Mouse (Mus musculus) adrenal gland, postnatal 14 days (tissue): ENCODE results near the gene Ttc17. TPM values are rescaled to one million over a fixed set of nuclear protein-coding genes. Genes with fewer than 3 reads are reported as not detected.
A peak's percentile ranks its signal among the peaks of the same experiment; 100 is the strongest.

ENCODE experiments used
- DNase-seq: peaks from one replicate; pipeline ENCODE4 v3.0.0; 2021; ENCODE audit warnings: mixed read lengths
- total RNA-seq: library from RNA; stranded (reverse); gene quantifications from 2 replicates; pipeline ENCODE4 v1.2.3, GENCODE M21; 2021

Ttc17 gene
- total RNA-seq, 1 experiment from 2014 or later: 33.2 TPM

DNA sequence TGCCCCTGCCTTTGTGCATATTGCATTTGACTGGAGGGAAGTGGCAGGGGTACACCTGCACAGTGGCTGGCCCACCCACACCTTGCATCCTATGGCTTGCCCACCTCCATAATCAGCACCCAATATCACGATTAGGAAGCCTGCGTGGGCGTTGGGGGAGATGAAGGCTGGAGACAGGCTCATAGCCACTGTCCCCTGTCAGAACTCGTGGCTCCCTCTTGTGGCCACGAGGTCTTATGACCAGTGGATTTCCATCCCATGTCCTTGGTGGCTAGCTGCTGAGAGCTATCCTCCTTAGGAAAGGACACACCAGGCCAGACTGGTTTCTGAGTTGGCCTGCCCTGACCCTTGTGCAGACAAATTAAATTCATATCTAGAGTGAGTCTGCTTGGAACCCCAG, 116.0 kb downstream of the Ttc17 start:
- peak; percentile 86 for DNase-seq

DNA sequence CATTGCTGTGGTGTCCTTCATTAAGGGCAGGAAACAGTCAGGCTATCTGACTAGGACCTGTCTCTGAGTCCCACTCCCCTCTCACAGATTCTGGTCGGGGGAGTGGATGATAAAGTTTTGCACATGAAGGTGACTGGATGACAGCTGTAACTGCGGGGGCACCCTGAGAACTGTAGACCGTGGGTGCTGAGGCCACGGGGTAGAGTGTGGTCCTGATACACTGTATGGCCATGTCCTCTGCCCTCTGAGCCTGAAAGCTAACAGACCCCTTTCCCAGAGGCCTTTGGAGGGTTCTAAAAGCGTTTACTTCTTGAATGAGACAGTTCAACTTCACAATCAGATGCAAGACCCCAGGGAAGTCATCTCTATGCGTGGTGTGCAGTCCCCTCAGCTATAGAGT, 116.8 kb downstream of the Ttc17 start:
- DNase-seq: no peak

DNA sequence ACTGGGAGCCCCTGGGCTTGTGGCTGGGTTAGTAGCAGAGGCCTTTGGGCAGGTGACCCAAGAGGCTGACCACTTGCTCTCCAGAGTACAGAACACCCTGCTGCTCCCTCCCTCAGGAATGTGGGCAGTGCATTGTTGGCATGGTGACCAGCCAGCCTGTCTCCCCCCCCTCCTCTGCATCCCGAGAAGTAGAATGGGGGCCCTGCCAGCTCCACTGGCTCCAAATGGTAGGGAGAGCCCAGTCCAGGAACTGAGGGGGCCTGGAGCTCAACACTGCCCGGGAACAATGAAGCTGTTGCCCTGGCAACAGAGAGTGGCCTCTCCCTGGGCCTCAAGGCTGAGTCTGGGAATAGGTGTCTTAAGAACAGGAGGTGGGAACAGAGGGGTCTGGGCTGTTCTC, 117.3 kb downstream of the Ttc17 start:
- peak; percentile 51 for DNase-seq

DNA sequence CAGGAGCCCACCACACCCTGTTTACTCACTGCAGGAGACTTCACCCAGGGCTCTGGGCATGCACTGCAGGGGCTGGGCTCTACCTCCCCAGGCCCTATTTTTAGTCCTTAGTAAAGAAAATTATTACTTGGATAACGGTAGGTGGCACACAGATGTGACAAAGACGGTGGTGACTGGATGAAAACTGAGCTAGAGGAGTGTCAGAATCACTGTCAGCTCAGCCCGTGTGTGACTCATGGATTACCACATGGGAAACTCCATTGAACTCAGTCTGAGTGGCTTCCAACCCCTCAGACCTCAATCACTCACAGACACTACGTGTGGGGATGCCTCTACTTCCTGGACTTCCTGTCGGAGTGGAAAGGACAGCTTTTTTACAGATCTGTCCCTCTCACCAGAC, 118.4 kb downstream of the Ttc17 start:
- peak; percentile 35 for DNase-seq

DNA sequence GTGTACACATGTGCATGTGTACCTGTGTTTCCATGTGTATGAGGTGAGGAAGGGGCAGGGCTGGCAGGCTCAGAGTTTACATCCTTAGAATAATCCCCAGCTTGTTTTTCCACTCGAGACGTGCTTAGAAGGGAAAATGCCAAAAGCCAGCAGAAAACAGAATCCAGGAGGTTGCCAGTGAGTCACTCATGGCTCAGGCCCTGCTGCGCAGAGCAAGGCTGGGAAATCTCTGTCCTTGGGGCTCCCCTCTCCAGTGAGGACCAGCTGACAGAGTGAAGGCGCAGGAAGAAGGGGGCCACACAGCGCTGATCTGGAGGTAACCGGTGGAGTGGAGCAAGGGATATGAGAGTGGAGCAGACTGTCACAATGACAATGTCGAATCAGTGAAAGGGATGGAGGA, 119.1 kb downstream of the Ttc17 start:
- peak; percentile 64 for DNase-seq

DNA sequence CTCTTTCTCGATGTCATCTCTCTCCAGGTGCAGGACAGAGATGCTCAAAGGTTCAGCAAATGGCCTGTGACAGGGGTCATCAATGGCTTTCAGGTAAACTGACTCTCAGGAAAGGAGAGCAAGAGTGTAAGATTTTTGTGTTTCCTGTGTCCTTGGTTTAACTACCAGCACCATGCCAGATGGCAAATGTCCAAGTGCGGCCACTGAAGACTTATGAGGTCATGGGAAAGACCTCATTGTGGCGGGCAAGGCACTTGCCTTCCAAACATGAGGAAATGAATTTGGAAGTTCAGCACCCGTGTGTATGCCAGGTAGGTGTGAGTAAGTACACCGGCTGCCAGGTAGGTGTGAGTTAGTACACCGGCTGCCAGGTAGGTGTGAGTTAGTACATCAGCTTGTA, 123.0 kb downstream of the Ttc17 start:
- DNase-seq: peak; percentile 67

DNA sequence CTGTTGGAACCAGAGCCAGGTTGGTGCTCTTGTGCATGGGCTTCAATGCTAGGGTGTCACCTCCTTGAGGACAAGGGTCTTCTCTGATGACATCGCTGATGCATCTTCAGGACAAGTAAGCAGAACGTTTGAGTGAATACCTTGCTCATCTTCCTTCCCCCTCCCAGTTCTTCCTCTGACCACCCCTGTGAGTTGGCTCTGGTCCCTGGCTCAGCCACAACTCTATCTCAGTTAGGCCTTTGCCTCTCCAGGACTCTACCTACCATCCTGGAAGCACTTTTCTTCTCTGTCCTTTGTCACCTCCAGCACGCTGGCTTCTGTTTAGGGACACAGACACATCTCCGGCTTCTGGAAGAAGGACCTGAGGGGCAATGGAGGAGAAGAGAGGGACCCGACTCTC, 126.9 kb downstream of the Ttc17 start:
- no peak for DNase-seq

DNA sequence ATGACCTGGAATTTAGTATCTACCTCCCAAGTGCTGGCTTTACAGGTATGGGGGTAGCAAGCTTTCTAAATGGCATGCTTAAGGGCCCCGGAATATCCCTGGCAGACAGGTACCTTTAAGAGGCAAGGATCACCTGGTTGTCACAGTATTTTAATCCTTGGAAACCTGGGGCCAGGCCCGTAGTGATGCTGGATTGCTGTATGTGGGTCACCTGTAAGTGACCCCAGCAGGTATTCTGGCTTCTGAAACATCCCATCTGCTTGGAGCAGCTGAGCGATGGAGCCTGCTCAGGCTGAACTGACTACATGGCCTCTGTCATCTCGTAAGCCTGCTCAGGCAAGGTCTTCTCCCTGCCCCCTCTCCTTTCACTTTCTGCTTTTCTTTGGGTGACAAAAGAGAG, 130.4 kb downstream of the Ttc17 start:
- no peak for DNase-seq

DNA sequence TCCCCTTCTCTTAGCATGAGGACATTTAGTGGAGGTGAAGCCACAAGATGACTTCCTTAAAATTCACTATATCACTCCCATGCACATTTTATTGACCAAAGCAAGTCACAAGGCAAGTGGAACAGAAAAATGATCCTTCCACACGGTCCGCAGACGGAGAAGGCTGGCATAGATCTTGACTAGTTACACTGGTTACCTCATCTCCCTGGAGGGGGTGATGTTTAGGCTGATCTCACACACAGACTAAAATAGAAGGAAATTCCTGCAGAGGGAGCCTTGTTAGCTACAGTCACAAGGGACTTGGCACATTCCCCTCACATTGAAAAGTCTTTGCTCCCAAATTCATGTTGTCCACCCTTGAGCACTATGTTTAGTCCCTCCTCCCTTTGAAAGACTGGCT, 130.8 kb downstream of the Ttc17 start:
- no peak for DNase-seq

DNA sequence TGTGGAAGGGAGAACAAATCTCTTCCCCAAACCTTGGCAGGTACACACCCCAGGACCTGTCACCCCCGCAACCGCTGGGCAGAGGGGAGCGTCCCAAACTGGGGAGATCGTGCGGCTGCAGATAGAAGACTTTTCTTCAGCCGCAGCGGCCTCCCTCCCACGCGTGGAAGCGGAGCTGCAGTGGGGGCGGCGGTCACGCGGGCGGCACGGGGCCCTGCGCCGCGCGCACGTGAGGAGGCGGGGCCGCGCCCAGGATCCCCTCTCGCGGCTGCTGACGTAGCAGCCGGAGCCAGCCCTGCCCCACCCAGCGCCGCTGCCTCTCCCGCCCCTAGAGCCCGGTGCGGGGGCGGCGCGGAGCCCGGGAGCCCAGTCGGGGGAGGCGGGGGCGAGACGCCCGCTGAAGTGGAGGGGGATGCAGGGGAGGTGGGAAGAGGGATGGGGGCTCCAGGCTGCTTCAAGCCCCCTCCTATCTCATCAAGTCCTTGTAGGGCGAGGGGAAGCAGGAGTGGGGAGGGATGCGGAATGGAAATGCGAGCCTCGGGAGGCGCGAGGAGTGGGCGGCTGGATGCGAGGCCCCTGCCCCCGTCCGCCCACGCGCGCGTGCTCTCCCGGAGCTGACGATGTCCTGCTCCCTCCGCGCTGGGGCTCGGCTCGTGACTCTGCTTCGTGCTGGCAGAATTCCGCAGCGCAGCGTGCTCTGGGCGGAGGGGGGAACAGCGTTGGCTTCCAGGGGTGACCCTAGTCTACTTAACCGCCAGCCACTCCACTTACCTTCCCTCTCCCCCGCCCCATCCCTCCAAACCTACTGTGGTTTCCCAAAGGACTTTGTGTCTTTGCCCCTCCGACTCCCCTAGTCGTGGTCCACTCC, 133.1 kb downstream of the Ttc17 start:
- peak; percentile 89 for DNase-seq

DNA sequence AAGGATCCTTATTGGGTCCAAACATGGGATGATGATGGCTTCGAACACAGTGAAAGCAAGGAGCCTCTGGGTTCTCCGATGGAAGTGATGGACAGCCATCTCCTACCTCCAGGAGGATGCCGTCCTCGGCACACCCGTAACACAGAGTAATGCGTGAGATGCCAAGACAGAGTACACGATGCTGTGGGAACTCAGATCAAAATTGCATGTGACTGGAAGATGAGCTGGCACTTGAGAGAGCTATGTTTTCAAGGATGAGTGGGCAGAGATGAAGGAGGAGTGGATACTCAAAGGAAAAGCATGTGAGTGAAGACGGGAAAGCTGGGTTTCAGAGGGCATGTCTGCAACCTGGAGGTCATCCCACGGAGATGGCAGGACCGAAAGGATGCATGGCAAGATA, 135.3 kb downstream of the Ttc17 start:
- no peak for DNase-seq

DNA sequence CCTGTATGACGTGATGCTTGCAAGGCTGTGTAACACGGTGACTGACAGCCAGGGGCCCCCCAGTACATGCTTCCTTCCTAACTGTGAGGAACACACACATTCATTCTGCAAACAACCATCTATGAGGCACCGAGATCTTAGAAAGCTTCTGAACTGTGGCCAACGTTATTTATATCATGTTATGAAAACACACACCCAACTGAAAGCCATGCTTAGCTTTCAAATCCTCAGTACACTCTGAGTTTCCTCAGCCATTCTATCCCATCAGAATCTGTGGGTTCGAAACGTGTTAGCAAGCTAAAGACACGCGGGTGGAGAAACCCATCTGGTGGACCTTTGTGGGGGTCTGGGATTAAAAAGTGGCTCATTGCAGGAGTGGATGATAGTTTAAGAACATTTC, 137.7 kb downstream of the Ttc17 start:
- DNase-seq: no peak

DNA sequence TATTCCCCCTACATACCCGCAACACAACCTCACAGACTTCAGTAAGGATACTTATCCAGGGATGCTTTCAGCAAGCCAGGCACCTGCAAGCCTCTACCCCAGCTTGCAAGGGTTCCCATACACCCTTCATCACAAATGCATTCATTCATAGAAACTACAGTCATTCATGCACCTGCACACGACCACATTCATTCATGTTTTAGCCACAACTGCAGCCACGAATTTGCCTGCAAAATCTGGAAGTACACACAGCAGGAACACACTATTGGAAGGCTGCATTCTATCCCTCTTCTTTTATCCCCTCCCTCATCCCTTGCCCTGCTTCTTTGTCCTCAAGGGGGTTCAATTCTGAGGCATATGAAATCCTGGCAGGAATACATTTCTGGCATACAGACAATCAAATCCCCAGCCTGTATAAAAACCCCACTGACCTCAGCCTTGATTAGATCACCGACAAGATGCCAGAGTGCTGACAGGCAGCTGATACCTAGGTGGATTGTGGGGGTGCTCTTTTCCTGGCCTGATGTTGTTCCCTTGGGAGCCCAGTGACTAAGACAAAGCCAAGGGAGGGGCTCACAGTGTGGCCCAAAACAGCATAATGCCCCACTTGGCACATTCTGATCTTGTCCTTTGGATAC, 139.2 kb downstream of the Ttc17 start:
- DNase-seq: no peak

DNA sequence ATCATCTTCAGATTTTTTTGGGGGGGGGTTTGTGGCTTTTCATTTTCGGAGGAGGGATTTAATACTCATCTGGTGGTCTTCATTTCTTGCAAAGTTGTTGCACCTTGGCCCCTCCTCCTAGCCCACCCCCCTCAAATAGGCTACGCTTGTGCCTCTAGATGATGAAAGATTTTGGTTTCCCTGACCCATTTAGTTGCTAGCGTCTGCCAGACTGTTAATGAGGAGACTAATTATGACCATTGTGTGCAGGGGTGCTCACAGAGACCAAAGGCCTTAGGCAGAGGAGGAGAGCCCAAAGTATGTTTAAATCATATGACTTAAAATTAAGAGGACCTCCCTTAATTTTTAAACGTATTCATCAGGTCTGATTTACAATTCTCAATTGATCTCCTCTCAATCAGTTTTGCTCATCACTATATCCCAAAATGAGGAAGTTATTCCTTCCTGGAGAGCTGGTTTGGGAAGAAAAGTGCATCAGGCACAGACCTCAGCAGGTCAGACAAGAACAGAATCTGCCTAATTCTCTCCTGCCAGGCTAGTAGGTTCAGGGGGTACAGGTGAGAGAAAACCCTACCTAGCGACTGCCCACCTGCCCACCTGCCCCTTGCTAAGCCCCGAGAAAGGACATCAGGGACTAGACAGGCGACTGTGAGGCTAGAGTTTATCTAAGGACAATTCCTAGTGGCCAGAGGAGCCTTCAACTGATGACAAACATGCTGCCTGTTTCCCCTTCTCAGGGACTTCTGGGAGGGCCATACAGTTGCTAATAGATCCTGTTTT, 139.9 kb downstream of the Ttc17 start:
- DNase-seq: no peak

DNA sequence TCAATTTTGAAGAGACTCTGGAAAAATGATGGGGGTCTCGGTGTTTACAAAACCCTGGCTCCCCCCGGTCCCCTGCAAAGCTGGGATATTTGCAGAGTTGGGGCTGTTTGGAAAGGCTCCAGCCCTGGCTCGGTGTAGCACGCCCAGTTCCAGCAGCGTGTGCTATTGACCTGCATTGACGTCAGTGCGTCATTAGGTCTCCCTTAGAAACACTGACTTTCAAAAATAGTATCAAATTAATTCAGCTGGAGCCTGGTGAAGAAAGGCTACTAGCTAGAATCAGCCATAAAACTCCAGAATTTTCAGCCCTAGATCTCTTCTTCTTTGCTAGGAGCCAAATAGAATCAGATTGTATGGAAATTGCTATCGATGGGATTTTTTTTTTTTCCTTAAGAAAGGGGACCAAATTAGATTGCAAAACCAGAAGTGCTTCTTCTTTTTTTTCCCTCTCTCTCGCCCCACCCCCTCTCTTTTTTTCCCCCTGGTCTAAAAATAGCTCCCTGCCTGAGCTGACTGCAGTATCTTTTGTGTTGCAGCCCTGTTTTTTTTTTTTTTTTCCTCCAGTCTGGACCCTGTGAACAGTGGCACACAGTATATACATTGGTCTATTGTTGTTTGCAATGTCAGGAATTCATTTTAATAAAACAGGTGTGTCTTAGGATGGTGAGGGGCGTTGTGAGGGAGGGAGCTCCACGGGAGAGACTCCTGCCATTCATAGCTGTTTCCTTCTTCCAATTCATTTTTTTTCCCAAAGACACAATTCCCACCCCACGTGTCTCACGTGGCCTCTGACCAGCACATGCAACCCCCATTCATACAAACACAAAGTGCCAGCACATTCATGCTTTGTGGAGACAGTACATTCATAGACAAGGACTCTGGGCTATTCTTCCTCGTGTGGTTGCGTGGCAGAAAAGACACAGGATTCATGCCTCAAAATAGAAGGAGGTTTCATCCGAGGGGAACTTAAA, 141.0 kb downstream of the Ttc17 start:
- peak; percentile 54 for DNase-seq

DNA sequence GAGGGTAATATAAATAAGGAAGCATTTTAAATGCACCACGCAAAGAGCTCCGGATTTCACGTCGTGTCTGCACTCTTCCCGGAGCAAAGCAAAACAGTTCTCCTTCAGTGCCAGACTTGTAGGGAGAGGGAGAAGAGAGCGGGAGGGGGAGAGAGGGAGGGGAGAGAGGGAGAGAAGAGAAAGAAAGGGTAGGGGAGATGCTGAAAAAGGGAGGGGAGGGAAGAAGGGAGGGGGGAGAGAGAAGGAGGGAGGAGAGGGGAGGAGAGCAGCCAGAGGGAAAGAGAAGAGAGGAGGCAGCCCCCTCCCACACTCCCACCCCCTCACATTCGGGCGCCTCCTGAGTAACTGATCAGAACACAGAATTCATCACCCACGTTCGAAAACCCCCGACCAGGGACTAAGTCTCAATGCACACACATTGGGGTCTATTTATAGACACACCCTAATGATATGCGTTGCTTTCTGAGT, 141.8 kb downstream of the Ttc17 start:
- no peak for DNase-seq

DNA sequence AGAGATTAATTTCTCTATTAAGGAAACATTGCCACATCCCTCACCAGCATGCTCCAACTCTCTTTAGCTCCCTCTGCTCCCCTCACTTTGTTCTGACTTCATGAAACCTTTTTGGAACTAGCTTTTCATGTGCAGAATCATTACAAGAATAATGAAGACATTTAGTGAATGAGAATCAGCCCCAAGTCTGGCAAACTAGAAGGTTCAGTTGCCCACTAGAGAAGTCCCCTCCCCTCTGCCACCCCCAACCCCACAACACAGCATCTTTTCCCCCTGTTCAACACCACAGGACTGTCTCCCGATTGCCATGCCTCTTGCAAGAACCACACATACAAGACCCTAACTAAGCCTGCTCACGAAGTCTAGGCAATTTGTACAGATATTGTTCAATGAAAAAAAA, 142.5 kb downstream of the Ttc17 start:
- no peak for DNase-seq

DNA sequence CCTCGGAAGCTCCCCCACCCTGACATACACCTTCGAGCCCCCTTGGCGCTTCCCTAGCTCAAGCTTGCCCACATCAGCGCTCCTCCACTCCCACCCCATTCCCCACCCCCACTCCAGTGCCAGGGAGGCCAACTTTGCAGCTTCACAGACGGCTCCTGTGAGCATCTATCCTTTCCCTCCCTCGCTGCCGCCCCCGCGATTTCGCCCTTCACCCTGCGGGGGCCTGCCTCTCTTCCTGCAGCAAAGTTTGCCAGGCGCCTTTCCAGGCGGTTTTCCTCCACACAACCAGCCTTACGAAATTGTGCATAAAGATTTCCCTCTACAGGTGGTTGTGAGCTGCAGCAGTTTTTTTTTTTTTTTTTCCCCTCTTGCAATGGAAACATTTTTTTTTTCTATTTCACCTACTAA, 143.0 kb downstream of the Ttc17 start:
- peak; percentile 49 for DNase-seq

DNA sequence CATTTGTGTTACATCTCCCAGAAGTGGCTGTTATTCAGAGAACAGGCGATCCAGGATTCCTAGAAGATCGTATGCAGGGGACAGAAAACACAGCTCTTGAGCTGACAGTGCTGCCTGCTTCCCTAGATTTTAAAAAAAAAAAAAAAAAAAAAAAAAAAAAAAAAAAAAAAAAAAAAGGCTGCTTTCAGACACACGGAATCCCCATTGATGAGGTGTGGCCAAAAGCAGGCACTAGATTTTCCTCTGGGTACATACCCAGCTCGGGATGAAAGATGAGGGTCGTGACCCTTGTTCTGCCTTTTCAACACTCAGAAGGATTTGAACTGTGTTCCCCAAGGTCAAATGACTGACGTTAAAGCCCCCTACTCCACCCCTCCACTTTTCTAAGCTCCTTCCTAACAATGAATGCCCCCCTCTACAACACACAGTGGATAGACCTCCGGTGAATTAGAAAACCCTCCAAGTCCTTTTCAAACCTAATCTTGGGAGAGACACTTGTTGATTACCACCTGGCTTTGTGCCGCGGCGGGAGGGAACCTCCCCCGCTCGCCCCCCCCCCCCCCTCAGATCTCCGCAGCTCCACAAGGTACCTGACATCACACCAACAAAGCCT, 143.5 kb downstream of the Ttc17 start:
- no peak for DNase-seq

DNA sequence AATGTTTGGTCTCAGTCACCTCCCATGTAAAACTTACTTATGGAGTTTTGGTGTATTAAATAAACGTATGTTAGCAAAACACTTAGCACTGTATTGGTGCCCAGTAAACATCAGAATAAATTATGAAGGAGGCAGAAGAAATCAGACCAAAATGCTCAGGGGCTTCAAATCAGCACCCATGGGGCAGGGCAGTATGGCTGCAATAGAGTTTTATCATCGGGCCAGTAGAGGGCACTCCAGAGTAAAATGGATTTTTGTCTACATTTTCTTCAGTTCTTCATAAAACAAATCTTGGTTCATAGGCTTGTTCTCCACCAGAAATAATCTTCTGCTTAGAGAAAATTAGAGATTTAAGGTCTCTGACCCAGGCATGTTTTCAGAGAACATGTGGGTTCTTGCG, 152.4 kb downstream of the Ttc17 start:
- peak; percentile 33 for DNase-seq
